Mouse (Mus musculus) bone marrow macrophage, adult 2 months (primary cell): ENCODE measurements around the gene Rbbp5. TPM values are rescaled to one million over a fixed set of nuclear protein-coding genes. Genes with fewer than 3 reads are reported as not detected.

Experiments used
- H3K27ac ChIP-seq: 2 replicates; pipeline ENCODE4 v1.5.1; 2012; ENCODE audit warnings: low read depth, low read length; ENCODE audit not compliant: insufficient read depth
- H3K4me1 ChIP-seq: 2 replicates; pipeline ENCODE4 v1.6.1; 2012; ENCODE audit warnings: low read length; ENCODE audit not compliant: control insufficient read depth, insufficient read depth
- H3K4me3 ChIP-seq: 2 replicates; pipeline ENCODE4 v1.5.1; 2012; ENCODE audit warnings: mild to moderate bottlenecking, low read length, moderate library complexity; ENCODE audit not compliant: insufficient read depth
- CTCF ChIP-seq: IDR thresholded peaks from 2 replicates; pipeline ENCODE4 v1.5.1; 2012; ENCODE audit warnings: low read depth, mild to moderate bottlenecking, low read length, moderate library complexity
- POLR2A ChIP-seq: IDR thresholded peaks from 2 replicates; pipeline ENCODE4 v1.6.1; 2012; ENCODE audit warnings: mild to moderate bottlenecking, low read depth, low read length, borderline replicate concordance
- polyA plus RNA-seq: library from polyadenylated mRNA; stranded (reverse); fragments of >200 nt; gene quantifications from 2 replicates; pipeline ENCODE4 v1.2.4, GENCODE M21; 2012; ENCODE audit not compliant: missing spikeins, insufficient read depth, insufficient read length

Gene Rbbp5
- polyA plus RNA-seq = 45.1 and 46.2 TPM in 2 replicates

DNA sequence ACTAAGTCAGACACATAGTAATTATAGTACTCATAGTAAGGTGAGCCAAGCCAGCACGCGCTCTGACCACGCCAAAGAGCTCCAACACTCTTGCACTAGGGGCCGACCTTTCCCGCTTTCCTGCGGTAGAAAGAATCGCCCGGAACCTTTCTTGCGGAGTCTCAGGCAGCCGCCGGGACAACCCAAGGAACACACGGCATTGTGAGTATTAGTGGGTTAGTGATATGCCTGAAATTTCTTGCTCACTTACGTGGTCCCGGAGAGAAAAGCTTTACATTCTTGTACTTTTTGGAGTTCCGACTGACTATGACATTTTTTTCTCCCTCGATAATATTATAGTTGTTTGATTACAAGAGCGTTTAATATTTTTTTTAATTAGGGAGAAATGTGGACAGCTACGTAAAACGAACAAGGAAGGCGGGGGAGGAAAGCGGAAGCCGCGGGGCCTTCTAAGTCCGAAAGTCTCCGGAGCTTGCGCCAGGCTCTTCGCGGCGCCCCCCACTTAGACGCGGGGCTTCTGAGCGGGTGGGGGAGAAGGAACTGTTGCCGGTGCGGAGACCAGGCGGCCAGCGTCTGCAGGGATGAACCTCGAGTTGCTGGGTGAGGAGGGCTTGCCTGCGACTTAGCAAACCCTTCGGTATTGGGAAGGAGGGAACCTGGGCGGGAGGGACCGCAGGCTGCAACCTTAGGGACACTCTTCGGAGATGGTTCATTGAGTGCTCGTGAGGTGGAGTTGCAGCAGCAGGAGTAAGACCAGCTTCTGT is at the start of gene Rbbp5:
Gene Rbbp5 (plus strand): TSS at position 438 of the 764 bp plus-strand sequence.
- TF ChIP-seq POLR2A (peak; percentile 45; the same call in 1 of the 2 replicates), CTCF (no peak)
- peaks cover 15% of the 10 kb centered on the region for H3K4me1 ChIP-seq
- H3K27ac ChIP-seq = peak within 1 kb of the TSS; percentile 57
- H3K4me3 ChIP-seq = peak within 1 kb of the TSS; percentile 98

DNA sequence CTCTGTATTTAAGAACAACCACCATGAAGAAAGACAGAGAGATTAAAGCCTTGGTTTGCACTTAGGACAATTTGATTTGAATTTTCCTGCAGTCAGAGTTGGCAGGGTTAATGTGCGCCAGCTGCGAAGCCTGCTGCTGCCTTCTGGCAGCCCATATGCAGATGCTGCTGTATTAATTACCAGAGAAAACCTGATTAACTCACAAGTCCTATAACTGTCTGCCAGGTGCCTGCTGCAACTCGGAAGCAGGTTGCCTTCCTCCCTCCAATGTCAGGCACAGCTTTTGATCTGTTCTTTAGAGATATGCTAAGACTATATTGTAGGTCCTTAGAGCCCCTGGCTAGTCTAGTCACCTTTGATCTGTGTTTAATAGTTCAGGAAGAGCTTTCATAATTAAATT is 46.3 kb upstream of the Rbbp5 start:
- TF ChIP-seq POLR2A (no peak), CTCF (no peak)
- Histone ChIP-seq H3K4me1 (peaks cover 6% of the 10 kb centered on the region), H3K4me3 (no peak overlapping the region), H3K27ac (no peak overlapping the region)

DNA sequence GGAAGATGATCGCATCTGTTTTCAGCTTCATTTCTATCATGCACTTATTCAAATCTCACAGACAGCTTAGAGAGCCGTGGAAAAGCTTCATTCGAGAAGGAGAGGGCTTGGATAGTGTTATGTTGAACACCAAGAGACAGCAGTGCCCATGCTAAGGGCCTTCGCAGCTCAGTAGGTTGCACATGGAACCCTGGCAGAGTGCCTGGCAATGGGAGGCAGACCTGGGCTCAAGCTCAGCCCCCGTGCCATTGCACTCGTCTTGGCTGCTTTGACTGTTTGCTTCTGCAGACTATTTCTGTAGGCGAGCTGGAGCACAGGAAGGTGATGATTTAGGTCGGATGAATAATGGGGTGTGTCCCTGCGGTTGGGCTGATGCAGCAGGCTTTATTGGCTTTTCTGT is 45.4 kb upstream of the Rbbp5 start:
- Histone ChIP-seq H3K4me1 (peaks cover 15% of the 10 kb centered on the region), H3K27ac (no peak overlapping the region), H3K4me3 (no peak overlapping the region)
- no peak for TF ChIP-seq CTCF
- TF ChIP-seq POLR2A = no peak

DNA sequence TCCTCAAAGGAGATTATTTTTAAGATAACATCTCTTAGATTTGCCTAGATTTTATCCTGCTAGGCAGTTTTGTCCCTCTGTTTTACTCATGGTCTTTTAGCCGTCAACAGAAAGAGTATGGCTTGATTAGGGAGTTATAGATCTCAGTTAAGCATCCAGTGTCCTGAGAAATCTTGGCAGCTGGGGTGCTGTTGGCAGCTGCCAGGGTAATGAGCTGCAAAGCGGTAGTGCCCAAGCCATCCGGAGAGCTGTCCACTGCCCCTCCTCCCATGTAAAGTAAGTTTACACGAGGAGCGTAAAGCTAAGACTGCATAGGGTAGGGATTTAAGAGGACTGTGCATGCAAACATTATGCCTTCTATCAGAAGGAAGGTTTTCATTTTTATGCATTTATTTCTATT is 43.8 kb upstream of the Rbbp5 start:
- H3K4me3 ChIP-seq = no peak overlapping the region
- TF ChIP-seq POLR2A (no peak), CTCF (no peak)
- H3K27ac ChIP-seq = no peak overlapping the region
- H3K4me1 ChIP-seq = peaks cover 26% of the 10 kb centered on the region

DNA sequence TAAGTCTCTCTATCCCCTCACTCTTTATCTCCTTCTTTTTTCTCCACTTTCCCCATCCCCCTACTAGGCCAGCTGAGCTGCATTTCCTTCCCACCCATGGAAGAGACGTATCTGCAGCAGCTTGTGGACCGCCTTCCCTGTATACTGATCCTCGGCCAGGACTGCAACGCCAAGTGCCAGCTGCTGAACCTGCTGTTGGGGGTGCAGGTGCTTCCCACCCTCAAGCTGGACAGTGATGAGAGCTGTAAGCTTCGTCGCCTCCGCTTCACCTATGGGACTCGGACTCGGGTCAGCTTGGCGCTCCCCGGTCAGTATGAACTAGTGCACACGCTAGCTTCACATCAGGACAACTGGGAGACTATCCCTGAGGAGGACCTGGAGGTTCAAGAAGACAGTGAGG is 43.1 kb upstream of the Rbbp5 start:
- peaks cover 26% of the 10 kb centered on the region for H3K4me1 ChIP-seq
- no peak overlapping the region for H3K27ac ChIP-seq
- TF ChIP-seq CTCF (no peak), POLR2A (no peak)
- no peak overlapping the region for H3K4me3 ChIP-seq

DNA sequence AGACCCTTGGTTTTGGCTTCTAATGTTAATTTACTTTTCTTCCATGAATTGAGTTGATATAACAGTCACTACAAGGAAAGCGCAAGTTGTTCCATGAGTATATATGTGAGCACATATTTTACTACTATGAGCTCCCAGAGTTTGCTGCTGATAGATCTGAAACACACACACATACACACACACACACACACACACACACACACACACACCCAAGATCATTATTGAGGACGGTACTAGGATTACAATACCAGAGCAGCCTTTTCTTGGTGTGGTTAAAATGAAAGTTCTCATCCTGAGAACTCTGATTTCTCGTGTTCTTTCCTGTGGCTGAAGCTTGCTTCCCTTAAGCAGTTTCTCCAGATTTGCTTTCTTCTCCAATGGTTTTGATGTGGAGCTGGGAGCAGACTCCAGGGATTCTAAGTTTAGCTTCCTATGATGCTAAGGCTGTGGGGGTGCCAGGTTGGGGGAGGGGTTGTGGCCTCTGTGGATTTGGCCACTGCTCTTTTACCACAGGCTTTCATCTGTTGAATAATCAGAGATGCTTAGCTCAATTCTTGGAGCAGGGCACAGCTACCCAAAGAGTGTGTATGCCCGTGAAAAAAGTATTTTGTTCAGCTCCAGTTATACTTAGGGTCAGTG is 40.7 kb upstream of the Rbbp5 start:
- no peak for TF ChIP-seq POLR2A
- TF ChIP-seq CTCF = no peak
- Histone ChIP-seq H3K27ac (0 out of 2 replicates have a peak overlapping the region, but pooled peaks have one; percentile 6), H3K4me3 (no peak overlapping the region), H3K4me1 (peaks cover 25% of the 10 kb centered on the region)

DNA sequence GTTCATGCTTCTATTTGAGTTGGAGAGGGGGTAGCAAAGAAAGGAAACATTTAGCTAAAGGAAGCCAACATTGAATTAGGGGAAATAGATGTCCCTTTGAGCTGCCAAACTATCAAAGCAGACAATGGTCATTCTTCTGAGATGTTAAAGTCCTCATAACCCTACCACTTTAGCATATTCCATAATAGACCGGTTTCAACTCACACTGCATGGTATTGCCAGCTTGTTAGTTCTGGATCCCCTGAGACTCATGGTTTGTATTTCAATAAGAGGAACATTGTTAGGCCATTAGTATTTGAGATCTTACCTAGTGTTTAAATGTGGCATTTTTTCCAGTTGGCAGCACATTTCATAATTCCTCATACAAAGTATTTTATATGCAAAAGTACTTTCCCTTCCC is 40.2 kb upstream of the Rbbp5 start:
- Histone ChIP-seq H3K4me1 (peaks cover 25% of the 10 kb centered on the region), H3K27ac (peak overlapping the region; percentile 45), H3K4me3 (peak overlapping the region; percentile 34; the same call in 1 of the 2 replicates)
- TF ChIP-seq CTCF = no peak
- no peak for TF ChIP-seq POLR2A

DNA sequence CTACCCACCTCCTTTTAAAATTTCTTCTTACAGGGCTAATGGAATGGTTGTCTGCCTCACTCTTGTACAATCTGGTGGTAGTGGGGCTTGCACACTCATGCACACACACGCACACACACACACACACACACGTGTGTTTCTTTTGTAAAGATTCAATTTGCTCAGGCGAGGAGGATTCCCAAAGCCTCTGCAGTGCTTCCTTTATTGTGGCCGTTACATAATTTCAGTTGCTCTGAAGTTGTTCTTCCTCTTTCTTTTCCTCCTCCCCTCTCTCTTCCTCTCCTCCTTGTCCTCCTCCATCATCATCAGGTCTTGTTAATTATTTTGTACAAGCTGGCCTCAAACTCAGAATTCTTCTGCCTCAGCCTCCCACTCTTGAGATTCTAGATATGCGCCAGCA is 39.8 kb upstream of the Rbbp5 start:
- peak overlapping the region; percentile 45 for H3K27ac ChIP-seq
- peak overlapping the region; percentile 34 for H3K4me3 ChIP-seq
- H3K4me1 ChIP-seq = peaks cover 25% of the 10 kb centered on the region
- TF ChIP-seq CTCF = no peak
- no peak for TF ChIP-seq POLR2A

DNA sequence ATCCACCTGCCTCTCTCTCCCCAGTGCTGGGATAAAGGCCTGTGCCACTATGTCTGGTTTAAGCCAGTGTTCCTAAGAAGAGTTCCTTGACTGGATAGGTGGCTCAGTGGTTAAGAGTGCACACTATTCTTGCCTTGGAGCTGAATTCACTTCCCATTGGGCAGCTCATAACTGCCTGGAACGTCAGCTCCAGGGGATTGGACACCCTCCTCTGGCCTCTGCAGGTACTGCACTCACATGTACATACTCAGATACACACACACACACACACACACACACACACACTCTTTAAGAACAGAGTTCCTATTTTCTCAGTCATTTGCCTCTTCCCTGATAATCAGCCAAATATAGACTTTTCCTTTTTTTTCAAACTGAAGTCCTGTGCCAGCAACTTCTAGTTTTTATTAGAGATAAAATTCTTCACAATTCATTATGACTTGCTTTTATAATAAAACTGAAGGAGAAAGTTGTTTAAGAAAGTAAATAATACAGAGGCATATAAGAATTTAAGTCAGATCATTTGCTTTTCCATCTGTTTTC is 36.2 kb upstream of the Rbbp5 start:
- no peak overlapping the region for H3K4me3 ChIP-seq
- no peak for TF ChIP-seq POLR2A
- TF ChIP-seq CTCF = no peak
- H3K4me1 ChIP-seq = peaks cover 20% of the 10 kb centered on the region
- no peak overlapping the region for H3K27ac ChIP-seq

DNA sequence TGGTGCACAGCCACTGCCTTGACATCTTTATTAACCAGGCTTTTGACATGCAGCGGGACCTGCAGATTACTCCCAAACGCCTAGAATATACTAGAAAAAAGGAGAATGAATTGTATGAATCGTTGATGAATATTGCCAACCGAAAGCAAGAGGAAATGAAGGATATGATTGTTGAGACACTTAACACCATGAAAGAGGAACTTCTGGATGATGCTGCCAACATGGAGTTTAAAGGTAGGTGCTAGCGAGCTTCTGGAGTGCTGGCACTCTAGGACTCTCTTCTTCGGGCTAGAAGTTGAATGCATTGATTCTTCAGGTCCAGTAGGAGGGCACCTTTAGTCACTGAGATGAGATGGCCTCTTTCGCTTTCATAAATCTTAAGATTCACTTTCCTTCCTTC is 27.4 kb upstream of the Rbbp5 start:
- Histone ChIP-seq H3K4me1 (peaks cover 22% of the 10 kb centered on the region), H3K27ac (no peak overlapping the region), H3K4me3 (no peak overlapping the region)
- TF ChIP-seq POLR2A = no peak
- no peak for TF ChIP-seq CTCF
